Mouse (Mus musculus) liver, postnatal 0 days (tissue): ENCODE results near the gene Msi2.

Experiments
- CTCF ChIP-seq: sonication (generic); IDR thresholded peaks from 2 replicates; pipeline ENCODE4 v1.5.1; 2016; ENCODE audit warnings: antibody characterized with exemption, low read depth
- EP300 ChIP-seq: IDR thresholded peaks from 2 replicates; pipeline ENCODE4 v1.6.1; 2016; ENCODE audit warnings: antibody characterized with exemption, low read depth, mild to moderate bottlenecking

DNA sequence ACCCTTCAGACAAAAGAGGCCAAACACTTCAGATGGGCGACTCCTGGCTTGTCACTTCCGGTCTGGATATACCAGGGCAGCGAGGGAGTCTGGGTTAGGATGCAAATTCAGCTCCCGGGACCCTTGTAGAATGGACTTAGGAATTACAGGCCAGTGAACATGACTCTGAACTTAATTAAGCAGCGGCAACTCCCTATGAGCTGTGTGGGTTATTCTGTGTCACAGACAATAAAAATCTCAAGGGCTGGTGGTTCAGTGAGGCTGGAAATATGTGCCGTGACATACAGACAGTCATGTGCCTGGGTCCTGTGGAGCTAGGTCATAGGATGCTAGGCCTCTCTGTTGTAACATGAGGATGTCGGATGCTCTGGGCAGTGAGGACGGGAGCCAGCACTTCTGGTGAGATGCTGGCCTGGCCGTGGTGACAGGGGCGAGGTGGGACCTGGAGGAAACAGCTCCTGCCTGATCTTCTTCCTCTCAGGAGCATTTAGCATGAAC lies 261.0 kb downstream of the Msi2 start:
- no peak for TF ChIP-seq CTCF
- no peak for TF ChIP-seq EP300
